Mouse (Mus musculus) layer of hippocampus, postnatal 36 days (tissue): ENCODE data around the gene Ror2. TPM values are rescaled to one million over a fixed set of nuclear protein-coding genes. Genes with fewer than 3 reads are reported as not detected.

Source experiments
- total RNA-seq, 2 experiments: library from RNA; stranded (reverse); gene quantifications; 2 replicates each; pipeline ENCODE4 v1.2.3; 2021

Ror2 gene
- total RNA-seq, 2 experiments from 2014 or later, result 0.65 to 0.91 TPM

Other genes with a start within 250 kb of the Ror2 start
- gene Sptlc1, start 91.3 kb upstream of the Ror2 start, total RNA-seq, result 10 to 100 TPM; 28.1 to 31.5 TPM
- gene Msx2, start 186.9 kb upstream of the Ror2 start, total RNA-seq, result under 1 TPM; 0.55 to 0.66 TPM